Mouse (Mus musculus) kidney, adult 9 months (tissue): Measurements from ENCODE around the gene Idh2.
A peak's percentile ranks its signal among the peaks of the same experiment; 100 is the strongest.

Source experiments
- DNase-seq: peaks from one replicate; pipeline ENCODE4 v3.0.0; 2022

The Idh2 gene

DNA sequence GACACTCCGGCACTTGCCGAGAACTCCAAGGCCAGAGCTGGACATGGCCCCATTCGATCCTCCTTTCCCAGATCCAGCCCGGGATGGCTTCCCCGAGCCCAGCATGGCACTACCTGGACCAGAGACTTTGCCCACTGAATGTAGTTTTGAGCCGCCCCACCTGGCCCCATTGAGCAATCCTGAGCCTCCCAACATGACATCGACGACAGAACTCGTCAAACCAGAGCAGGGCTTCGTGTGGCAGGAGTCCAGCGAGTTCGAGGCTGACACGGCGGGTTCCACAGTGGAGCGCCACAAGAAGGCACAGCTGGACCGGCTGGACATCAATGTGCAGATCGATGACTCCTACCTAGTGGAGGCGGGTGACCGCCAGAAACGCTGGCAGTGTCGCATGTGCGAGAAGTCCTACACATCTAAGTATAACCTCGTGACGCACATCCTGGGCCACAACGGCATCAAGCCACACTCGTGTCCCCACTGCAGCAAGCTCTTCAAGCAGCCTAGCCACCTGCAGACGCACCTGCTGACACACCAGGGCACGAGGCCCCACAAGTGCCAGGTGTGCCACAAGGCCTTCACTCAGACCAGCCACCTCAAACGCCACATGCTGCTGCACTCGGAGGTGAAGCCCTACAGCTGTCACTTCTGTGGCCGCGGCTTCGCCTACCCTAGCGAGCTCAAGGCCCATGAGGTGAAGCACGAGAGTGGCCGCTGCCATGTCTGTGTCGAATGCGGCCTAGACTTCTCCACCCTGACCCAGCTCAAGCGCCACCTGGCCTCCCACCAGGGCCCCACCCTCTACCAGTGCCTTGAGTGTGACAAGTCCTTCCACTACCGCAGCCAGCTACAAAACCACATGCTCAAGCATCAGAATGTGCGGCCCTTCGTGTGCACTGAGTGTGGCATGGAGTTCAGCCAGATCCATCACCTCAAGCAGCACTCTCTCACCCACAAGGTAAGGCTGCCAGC is 33.3 kb downstream of the Idh2 start:
- no peak for DNase-seq

DNA sequence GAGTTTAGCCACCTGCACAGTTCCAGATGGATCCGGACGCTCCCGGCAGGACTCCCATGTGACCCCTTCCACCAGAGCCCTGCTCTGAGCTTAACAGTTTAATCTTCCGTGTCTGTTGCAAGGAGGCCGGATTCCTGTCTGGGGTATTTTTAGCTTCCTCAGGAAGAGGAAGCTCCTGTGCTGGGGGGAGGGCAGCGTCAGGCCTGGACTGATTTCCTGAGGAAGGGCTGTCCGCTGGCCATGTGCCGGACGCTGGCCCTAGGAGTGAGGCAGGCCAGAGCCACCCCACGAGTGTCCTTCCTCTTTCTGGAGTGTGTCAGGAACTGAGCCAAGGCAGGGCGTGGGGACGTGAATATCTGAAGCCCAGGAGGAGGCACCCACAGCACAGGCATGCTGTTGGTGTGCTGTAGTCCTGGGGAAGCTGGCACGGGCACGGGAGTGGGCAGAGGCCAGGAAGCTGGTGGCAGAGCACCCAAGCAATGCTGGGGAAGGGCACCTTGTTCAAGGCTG is 36.3 kb downstream of the Idh2 start:
- DNase-seq: peak; percentile 95

DNA sequence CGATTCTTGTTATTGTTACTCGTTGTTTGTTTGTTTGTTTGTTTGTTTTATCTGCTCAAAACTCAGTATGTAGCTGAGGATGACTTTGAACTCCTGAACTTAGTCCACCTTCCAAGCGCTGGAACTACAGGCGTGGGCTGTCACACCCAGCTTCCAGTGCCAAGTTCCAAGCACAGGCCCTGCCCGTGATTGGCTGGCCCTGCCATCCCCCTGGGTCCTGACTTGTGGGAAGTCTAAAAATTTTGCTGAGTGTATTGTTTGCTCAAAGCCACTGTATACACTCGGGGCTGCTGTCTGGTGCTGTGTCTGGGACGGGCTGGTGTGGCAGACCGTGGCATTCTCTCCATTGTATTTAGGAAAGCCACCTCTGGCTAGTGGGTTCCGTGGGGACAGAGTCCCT is 37.4 kb downstream of the Idh2 start:
- DNase-seq: peak; percentile 69

DNA sequence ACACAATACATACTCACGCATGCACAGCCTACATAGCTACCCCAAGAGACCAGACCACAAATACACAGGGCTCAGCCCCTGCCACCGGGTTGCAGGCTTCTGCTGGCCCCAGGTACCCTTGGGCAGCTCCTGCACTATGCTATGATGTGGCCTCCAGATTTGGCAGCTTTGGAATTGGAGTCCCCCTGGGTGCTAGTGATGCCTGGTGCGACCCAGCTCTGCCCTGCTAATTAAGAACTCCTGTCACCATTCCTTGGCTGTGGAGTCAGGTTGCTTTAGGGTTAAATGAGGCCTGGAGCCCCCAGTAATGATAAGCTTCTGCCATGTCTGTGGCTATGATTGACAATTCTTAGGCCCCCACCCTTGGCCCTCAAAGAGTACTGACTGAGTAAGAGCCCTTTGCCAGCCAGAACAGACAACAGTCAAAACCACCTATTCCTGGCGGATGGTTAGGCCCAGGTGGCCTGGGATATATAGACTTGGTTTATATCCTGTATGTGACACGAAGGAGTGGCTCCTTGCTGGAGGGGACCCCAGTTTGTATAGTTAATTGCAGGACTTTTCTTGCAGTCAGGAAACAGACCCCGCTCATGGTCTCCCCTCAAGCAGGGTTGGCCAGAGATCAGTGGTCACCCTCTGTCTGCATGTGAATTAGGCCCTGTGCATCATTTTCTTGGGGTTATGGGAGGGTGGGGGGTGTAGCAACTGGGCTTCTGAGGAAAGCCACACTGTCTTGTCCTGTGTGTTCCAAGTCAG is 38.1 kb downstream of the Idh2 start:
- DNase-seq: no peak

DNA sequence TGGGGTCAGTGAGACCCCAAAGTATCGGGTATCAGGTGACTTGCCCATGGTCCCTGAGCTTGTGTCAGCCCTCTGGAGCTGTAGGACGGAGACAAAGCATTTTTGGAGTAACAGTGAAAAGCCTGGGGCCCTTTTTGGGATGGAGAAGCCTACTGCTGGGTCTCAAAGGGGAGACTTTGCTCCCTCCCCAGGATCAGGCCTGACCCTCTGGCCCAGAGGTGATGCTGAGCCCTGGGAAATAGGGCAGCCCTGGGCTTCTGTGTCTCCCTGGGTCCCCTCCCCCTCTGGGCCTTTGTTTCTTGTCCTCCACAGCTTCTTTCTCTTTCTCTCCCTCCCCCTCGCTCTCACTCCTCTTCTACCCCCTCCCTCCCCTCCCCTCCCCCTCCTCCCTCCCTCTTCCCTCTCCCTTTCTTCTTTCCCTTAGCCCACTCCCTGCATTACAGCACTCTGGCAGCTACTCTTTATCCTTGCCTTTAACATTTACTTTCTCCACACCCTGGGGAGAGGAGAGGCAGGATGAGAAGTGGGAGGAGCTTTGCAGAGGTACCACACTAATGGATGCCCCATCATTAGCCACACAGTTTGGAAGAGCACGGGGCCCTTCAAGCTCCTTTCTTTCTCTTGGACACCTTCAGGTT is 39.1 kb downstream of the Idh2 start:
- no peak for DNase-seq

DNA sequence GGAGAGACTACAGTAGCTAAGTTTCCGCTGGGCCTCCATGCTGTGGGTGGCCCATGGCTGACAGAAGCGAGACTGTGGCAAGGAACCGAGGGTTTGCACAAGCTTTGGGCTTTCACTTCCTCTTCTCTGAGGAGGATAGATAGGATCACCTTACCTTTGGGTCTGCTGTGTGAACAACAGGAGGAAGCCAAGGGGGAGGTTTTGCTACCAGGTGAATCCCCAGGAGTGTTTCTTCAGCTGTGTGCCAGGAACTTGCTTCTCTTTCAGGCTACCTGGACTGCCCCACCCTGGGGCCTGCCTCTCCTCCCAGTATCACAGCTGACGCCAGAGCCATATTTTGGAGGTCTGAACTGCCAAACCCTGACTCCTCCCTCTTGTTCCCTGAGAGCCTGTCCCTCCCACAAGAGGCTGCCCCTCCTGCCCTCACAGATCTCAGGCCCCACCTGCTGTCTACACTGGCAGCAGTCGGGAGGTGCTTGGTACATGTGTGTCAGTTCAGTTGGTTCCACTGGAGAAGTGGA is 40.2 kb downstream of the Idh2 start:
- peak; percentile 83 for DNase-seq

DNA sequence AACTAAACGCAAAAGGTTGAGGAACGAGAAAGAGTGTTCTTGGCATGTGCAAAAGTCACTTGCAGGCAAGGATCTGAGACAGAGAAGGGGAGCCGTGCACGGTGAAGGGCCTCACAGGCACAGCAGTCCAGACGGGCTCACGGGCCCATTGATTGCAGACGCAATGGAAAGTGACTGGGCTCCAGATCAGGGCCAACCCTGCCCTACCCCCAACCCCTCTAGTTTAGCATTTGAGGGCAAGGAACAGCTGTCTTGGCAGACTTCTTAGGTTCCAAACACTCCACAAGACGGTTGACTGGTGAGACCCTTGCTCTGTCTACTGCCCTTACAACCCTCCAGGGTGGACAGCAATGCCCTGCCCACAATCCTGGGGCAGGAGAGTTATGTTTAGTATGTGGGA is 41.7 kb downstream of the Idh2 start:
- DNase-seq: peak; percentile 84

DNA sequence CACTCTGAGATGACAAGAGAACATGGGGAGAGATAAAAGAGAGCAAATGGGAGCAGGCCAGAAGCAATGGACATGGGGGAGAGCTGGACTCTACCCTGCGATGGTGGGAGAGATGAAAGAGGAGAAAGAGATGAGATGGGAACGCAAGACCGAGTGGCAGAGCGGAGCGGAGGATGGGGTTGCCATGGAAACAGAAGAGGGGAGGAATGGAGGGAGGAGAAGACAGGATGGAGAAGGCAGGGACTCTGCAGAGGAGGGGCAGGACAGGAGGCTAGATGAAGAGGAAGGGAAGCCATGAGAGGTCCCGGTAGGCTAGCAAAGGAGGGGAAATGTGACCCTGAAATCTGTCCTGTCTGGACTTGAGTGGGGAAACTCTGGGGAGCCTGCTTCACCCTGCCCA is 42.9 kb downstream of the Idh2 start:
- no peak for DNase-seq

DNA sequence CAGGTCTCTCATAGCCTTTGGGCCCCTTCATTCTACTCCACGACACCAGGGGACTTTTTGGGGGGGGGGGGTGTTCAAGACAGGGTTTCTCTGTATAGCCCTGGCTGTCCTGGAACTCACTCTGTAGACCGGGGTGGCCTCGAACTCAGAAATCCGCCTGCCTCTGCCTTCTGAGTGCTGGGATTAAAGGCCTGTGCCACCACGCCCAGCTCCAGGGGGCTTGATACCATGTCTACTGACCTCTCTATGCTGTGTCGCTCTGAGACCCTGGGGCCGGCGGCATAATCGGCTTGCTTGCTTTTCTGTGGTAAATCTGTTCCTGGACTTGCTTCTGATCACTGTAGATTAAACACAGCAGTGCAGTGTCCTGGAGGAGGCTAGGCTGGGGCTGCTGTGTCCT is 44.0 kb downstream of the Idh2 start:
- DNase-seq: no peak

DNA sequence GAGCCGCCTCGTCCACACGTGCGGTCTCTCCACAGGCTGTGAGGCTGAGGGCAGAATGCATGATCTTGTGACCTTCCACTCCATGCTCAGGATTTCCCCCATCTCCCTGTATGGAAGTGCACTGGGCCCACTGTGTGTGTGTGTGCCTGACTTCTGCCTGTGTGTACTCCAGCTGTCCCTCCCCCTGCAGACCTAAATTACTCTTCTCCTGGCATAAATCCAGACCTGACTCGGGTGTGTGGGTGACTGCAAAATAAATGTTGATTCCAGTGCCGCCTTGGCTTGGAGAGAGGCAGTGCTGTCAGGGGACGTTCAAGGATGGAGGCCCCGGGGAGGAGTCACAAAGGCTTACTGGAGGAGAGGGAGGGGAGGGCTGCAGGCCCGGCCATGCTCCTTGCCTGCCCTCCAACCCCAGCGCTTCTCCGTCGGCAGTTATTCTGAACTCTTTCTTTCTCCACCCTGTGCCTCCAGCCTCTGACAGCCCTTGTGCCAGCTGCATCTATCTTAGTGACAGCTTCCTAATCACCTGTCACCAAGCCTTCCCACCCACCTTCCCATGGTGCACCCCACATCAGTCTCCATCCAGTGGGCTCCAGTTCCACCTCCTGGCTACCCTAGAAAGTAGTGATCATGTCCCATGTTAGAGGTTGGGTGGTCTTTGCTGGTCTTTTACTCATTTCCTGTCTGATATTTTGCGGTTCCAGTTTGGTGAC is 45.4 kb downstream of the Idh2 start:
- DNase-seq: peak; percentile 71

DNA sequence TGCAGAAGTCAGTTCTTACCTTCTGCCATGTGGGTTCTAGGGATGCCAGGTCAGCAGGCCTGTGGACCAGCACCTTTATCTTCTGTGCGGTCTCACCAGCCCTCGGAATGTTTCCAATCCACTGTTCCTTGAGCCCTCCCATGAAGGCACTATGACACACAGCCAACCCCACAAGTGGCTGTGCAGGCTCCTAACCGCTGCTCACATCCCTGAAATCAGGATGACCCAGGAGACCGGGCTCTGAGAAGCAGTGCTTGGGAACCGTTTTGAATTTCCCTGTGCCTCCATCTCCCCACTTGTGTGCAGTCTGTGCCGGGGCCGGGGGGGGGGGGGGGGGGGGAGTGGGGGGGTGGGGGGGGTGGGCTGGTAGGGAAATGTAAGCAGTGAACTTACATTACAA is 46.9 kb downstream of the Idh2 start:
- no peak for DNase-seq

DNA sequence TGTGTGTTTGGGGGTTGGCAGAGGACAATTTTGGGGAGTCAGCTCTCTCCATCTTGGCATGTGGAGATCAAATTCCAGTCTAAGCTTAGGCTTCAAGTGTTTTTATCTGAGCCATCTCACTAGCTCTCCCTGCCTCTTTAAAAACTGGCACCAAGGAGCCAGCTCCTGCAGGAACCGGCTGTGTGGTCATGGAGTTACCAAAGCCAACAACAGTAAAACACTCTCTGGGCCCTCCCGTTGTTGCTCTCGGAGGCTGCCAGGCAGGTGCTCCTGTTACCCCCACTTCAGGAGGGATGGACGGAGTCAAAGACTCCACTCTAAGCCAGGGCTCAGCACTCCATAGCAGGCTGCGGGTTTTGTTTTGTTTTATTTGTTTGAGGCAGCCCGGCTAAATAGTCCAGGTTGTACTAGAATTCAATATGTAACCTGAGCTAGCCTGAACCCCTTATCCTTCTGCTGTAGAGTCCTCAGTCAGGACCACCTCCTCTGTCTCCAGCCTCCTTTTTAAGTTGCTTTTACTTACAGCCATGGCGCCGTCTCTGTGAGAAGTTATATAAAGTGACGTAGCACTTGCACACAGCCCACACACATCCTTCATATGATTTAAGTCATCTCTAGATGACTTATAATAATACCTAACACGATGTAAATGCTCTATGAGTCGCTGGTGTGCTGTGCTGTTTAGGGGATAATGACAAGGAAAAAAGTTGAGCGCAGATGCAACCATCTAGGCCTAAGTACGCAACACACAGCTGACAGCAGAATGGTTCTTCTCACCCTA is 48.3 kb downstream of the Idh2 start:
- DNase-seq: no peak

DNA sequence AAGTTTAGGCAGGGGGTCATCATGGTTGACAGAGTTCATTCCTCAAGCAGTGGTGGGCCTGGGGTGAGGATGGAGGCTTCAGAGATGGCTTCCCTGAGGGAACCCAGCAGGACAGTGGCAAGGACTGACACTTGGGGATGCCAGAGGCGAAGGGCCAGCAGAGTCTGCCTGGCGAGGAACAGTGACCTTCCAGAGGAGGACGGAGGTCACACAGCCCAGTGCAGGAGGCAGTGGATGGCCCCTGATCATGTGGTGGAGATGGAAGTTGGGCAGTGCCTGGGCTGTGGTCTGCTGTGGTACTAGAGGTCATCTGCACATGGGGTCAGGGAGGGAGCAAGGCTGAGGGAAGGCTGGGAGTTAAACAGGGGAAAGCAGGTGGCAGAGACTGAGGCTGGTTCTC is 49.9 kb downstream of the Idh2 start:
- no peak for DNase-seq

DNA sequence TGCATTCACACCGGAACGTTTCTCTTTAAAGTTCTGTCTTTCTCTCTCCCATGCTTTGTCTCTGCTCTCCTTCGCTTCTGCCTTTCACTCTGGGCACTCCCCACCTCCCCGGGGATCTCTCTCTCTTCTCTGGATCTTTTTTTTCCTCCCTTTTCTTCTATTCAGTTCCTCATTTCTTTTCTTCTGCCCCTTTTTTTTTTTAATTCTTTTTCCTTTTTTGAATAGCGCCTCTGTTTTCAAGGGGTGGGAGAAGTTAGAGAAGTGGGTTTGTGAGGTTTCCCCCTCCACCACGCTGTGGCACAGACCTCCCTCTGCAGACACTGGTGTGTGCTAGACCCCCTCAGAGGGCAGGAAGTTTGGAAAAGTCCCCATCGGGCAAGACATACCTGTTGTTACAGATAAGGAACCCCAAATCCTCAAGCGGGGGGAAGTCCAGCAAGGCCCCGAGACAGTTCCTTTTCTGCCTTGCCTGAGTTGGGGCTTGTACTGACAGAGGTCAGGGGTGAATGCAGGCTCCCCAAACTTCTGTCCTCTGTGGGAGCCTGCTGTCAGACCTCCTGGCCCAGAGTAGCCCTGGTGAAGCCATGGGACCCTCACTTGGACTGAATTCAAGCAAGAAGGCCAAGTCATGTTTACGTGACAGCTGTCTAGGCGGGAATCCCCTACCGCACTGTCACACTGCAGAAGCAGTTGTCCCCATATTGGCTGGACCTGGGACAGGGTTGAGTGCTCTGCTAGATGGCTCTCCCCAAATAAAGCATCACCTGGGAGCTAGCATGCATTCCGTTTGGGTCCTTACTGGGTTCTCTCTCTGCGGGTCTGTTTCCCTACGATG is 51.1 kb downstream of the Idh2 start:
- no peak for DNase-seq

DNA sequence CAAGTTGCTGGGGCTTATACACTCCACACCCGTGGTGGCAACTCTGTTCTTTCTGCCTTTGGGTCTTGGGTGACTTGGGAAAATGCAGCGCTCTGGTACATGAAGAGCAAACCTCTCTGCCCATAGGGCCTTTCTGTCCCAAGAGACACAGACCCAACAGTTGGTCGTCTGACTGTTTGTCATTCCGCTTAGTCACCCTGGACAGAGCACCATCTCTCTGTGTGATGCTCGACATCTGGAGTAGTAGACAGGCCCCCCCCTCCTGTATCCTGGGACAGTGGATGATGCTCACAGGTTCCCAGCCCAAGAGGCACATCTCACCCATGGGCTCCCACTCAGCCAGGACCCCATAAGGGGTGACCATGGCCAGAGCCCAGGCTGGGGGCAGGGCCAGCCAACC is 51.9 kb downstream of the Idh2 start:
- DNase-seq: no peak

DNA sequence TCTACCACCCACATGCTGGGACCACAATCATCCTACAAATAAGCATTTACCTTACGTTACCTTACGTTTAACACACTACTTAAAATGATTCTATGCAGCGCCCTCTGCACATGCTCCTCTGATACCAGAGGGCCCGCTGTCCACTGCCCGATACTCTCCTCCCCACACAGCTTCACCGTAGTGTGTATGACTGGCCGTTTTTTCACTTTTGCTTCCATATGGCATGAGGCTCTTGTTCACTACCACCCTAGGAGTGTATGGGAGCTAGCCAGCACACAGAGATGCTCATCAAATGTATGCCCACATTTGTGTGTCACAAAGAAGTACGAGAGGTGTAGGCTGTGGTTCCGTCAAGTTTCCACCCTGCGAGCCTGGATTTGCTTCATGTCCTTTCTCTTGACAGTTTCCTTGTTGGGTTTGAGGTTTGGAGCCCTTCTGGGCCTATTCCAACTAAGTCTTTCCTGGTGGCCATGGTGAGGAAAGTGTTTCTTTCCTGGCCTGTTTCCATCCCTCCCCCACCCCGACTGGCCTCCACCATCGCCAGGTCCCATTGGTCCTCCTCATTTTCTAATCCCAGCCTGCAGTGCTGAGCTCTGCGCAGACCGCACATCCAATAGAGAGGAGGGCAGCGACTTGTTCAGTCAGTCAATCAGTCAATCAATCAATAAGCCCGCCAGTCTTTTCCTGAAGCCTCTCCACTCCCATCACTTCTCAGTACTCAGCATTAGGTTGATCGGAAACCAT is 52.9 kb downstream of the Idh2 start:
- DNase-seq: no peak

DNA sequence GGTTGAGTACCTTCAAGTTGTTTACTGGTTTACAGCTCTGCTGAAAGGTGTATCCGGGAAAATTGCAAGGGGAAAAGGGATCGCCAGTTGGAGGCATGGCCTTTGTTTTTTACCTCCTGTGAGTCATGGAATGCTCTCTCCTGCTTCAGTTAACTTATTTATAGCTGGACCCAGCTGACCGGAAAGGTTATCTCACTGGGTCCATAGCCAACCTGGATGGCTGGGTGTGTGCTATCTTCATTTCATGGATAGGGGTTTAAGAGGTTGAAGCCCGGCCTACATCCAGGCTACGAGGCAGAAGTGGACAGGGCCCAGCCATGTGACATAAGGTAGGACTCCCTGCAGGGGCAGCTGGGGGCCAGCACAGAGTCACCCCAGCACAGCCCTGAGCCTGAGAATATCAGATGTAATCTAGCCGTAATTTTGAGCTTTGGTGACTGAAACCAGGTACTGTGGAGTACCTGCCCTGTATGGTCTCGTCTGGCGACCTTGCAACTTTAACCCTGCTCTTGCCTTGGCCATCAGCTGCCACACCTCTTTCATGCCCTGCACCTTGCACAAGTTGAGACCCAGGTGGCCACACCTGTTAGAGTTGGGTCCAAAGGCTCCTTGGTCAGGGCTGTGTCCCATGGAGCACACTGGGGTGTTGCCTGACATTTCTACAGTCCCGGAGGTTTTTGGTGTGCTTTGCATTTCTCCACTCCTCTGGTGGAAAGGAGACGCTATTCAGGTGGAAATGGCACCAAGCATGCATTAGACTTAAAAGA is 55.0 kb downstream of the Idh2 start:
- peak; percentile 70 for DNase-seq

DNA sequence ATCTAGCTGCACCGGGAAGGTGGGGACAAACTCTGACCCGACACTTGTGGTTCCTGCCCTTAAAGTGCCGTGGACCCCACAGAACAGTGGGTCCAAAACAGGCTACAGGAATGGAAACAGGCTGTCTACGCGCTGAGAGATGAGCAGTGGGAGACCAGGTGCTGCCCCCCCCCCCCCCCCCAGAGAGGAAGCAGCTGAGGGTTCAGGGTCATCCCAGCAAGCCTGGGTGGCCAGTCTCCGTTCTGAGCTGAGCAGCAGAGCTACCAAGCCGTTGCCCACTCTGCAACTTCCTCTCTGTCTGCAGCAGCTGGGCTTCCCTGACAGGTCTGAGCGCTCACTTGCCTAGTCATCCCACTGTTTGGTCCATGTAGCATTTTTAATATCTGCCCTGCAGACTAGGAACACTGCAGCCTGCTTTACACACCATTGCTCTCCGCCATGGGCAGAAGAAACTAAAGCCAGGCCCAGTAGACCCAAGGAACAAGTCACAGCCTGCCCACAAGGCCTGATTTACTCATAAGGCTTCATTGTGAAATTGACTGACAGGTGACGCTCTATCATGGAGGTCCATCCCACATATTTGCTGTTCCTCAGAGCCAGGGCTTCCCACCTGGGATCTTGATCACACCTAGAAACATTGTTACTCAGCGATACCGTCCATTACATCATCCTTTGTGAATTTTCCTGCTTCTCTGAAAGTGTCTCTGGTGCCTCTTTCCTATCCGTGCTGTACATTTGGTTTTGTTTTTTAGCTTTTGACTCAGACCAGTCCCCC is 55.9 kb downstream of the Idh2 start:
- no peak for DNase-seq
